In genomic region chr10:94917990-94918389, GRCm38 (mm10) we compare ENCODE assay signal across 13 mouse cellular contexts. TPM values are rescaled to one million over a fixed set of nuclear protein-coding genes. Genes with fewer than 3 reads are reported as not detected.
DNase-seq lines count a peak whose midpoint lies in the region; ATAC-seq and TF ChIP-seq lines count a peak whose summit lies in the region.
"Had no signal": no experiment of that assay in that cellular context is flagged by ENCODE, and none has a peak within 500 bp of the region (broad histone marks: within the 10 kb centered on the region; RNA-seq: fewer than 3 reads in every experiment).

No protein-coding gene starts in this region.

- no peaks in the 10 kb centered on the region for H3K36me3 ChIP-seq in forebrain, embryonic 16.5 days (ENCODE audit: control insufficient read depth, insufficient read depth)
- peaks cover 14% of the 10 kb centered on the region for H3K36me3 ChIP-seq in hindbrain, embryonic 13.5 days
- H3K36me3 ChIP-seq: heart, embryonic 15.5 days; limb, embryonic 13.5 days had no signal

- no peak for TF ChIP-seq CTCF in layer of hippocampus, adult 2 months (conservative IDR thresholded peaks at IDR 0.05)

- H3K9ac ChIP-seq in forebrain, embryonic 16.5 days (replicated peaks; ENCODE audit: low read depth, low read length) = no peak overlapping the region
- H3K9ac ChIP-seq in hindbrain, embryonic 13.5 days = no peak overlapping the region
- H3K9ac ChIP-seq: heart, embryonic 15.5 days; limb, embryonic 13.5 days had no signal

- H3K27ac ChIP-seq in layer of hippocampus, adult 2 months = peak overlapping the region; percentile 93; the same call in 1 of the 2 replicates
- 0 out of 2 replicates have a peak overlapping the region, but pooled peaks have one; percentile 14 for H3K27ac ChIP-seq in forebrain, embryonic 16.5 days (ENCODE audit: low read length)
- H3K27ac ChIP-seq in hindbrain, embryonic 13.5 days = 0 out of 2 replicates have a peak overlapping the region, but pooled peaks have one; percentile 9
- H3K27ac ChIP-seq: gastrocnemius, adult 2 months; heart, embryonic 15.5 days; limb, embryonic 13.5 days had no signal

- no peaks in the 10 kb centered on the region for H3K9me3 ChIP-seq in forebrain, embryonic 16.5 days (ENCODE audit: control insufficient read depth, low read length)
- no peaks in the 10 kb centered on the region for H3K9me3 ChIP-seq in hindbrain, embryonic 13.5 days
- H3K9me3 ChIP-seq: heart, embryonic 15.5 days; limb, embryonic 13.5 days had no signal

- ATAC-seq in forebrain, embryonic 16.5 days = no peak
- ATAC-seq in hindbrain, embryonic 13.5 days (ENCODE audit: low FRiP score) = no peak
- peak; percentile 11; the same call in 1 of the 2 replicates for ATAC-seq in megakaryocyte, adult 5-6 weeks (ENCODE audit: poor library complexity, severe bottlenecking)
- ATAC-seq: intestine, postnatal 0 days had no signal

- 68% methylated on average over 2 of the region's 2 CpGs for WGBS in forebrain, embryonic 16.5 days
- WGBS in hindbrain, embryonic 13.5 days = 45% methylated on average over 2 of the region's 2 CpGs

- H3K4me2 ChIP-seq in forebrain, embryonic 16.5 days (ENCODE audit: low read length) = no peak overlapping the region
- no peak overlapping the region for H3K4me2 ChIP-seq in hindbrain, embryonic 13.5 days
- H3K4me2 ChIP-seq: heart, embryonic 15.5 days; limb, embryonic 13.5 days had no signal

- H3K4me1 ChIP-seq in forebrain, embryonic 16.5 days (replicated peaks; ENCODE audit: control insufficient read depth, insufficient read depth, low read length) = peaks cover 7% of the 10 kb centered on the region
- H3K4me1 ChIP-seq in hindbrain, embryonic 13.5 days (replicated peaks) = peaks cover 23% of the 10 kb centered on the region

- DNase-seq in layer of hippocampus, adult 2 months (ENCODE audit: low spot score in 2 of 2) = no peak
- DNase-seq in layer of hippocampus, adult 8-10 months (ENCODE audit: low spot score in 2 of 2) = no peak
- DNase-seq in B cell, adult 2 months = no peak
- DNase-seq in neural tube, embryonic 10.5 days (ENCODE audit: extremely low spot score, low spot score) = no peak
- DNase-seq: cerebellum, postnatal 10 days; gastrocnemius, adult 2 months; lung, postnatal 36 days had no signal

- no peaks in the 10 kb centered on the region for H3K27me3 ChIP-seq in forebrain, embryonic 16.5 days (replicated peaks; ENCODE audit: control insufficient read depth, insufficient read depth, low read length)
- H3K27me3 ChIP-seq in hindbrain, embryonic 13.5 days = no peaks in the 10 kb centered on the region
- H3K27me3 ChIP-seq: heart, embryonic 15.5 days; limb, embryonic 13.5 days had no signal

- no peak overlapping the region for H3K4me3 ChIP-seq in layer of hippocampus, adult 2 months
- H3K4me3 ChIP-seq in forebrain, embryonic 16.5 days (replicated peaks; ENCODE audit: low read length) = no peak overlapping the region
- no peak overlapping the region for H3K4me3 ChIP-seq in hindbrain, embryonic 13.5 days
- H3K4me3 ChIP-seq: gastrocnemius, adult 2 months; heart, embryonic 15.5 days; limb, embryonic 13.5 days had no signal

RNA-seq across cellular contexts. Expression of gene Plxnc1, which starts 26.6 kb away (rescaled TPM):
- total RNA-seq in layer of hippocampus, adult 2 months (2021) = 10 to 100 TPM; 32.5 to 33.9 TPM
- 10 to 100 TPM; 30.9 to 40.3 (median 35.4) TPM for total RNA-seq in layer of hippocampus, adult 8-10 months (2022)
- 9.5 and 11.1 TPM in 2 replicates for polyA plus RNA-seq in forebrain, embryonic 16.5 days (2015; fragmentation: Nextera tagmentation; extraction: Ambion mirVana)
- polyA plus RNA-seq in hindbrain, embryonic 13.5 days (2015; fragmentation: Nextera tagmentation; extraction: Ambion mirVana) = 6.8 and 7.3 TPM in 2 replicates
- 38.6 and 47.9 TPM in 2 replicates for total RNA-seq in megakaryocyte, adult 5-6 weeks (2015)
- total RNA-seq in megakaryocyte, adult 5-6 weeks (2017) = 29.9 and 33.5 TPM in 2 replicates

Comparison
In these comparisons a context has a peak if more than half of its experiments do, and no peak if none do; other contexts are left out.
1. H3K27ac ChIP-seq: peak in every context shown above with its lines; median percentile 93 in layer of hippocampus, adult 2 months; 14 in forebrain, embryonic 16.5 days; 9 in hindbrain, embryonic 13.5 days.